Comparison of ENCODE assay signal across 8 mouse cellular contexts in the genomic region with DNA sequence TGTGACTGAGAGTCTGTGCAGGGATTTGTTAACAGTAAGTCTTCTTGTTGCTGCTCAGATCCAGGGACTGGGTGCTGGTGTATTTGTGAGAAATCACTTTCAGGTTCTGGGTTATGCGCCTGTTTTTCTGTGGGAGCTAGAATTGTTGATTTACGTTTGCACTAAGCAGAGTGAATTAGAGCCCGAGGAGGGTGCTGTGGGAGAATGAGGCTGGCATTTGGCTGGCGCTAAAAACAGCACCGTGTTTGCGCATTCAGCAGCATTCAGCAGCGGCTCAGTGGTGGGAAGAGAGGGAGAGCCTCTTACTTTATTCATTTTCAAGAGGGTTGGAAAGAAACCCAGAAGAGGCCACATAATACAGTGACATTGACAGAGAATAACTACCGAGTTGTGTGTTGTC. TPM values are rescaled to one million over a fixed set of nuclear protein-coding genes. Genes with fewer than 3 reads are reported as not detected.
DNase-seq lines count a peak whose midpoint lies in the region; ATAC-seq lines count a peak whose summit lies in the region.

No protein-coding gene starts in this region.

- H3K36me3 ChIP-seq in neural tube, embryonic 11.5 days (ENCODE audit: control insufficient read depth, insufficient read depth, low read length) = no peaks in the 10 kb centered on the region
- H3K36me3 ChIP-seq in heart, embryonic 14.5 days (ENCODE audit: control insufficient read depth, insufficient read depth, low read length) = no peaks in the 10 kb centered on the region
- peaks cover 7% of the 10 kb centered on the region for H3K36me3 ChIP-seq in limb, embryonic 13.5 days

- whole genome bisulfite sequencing in neural tube, embryonic 11.5 days = 25% methylated on average over 8 of the region's 8 CpGs
- WGBS in heart, embryonic 14.5 days = 20% methylated on average over 8 of the region's 8 CpGs
- WGBS in limb, embryonic 13.5 days = 30% methylated on average over 8 of the region's 8 CpGs

- H3K27me3 ChIP-seq in neural tube, embryonic 11.5 days (ENCODE audit: control insufficient read depth, insufficient read depth, low read length) = no peaks in the 10 kb centered on the region
- no peaks in the 10 kb centered on the region for H3K27me3 ChIP-seq in heart, embryonic 14.5 days (ENCODE audit: control insufficient read depth, insufficient read depth, low read length)
- H3K27me3 ChIP-seq in limb, embryonic 13.5 days = no peaks in the 10 kb centered on the region

- no peak for ATAC-seq in neural tube, embryonic 11.5 days (ENCODE audit: insufficient read depth, low FRiP score, low TSS enrichment)
- no peak for ATAC-seq in heart, embryonic 14.5 days (ENCODE audit: insufficient number of reproducible peaks, insufficient read depth, low FRiP score, low read depth)
- ATAC-seq in limb, embryonic 13.5 days (ENCODE audit: low FRiP score, low read depth) = no peak

- peaks cover 65% of the 10 kb centered on the region for H3K4me1 ChIP-seq in neural tube, embryonic 11.5 days (ENCODE audit: control insufficient read depth, insufficient read depth, low read length)
- peaks cover 45 to 93% of the 10 kb centered on the region in 2 experiments for H3K4me1 ChIP-seq in heart, embryonic 14.5 days (ENCODE audit: control insufficient read depth in 2 of 2, insufficient read depth in 2 of 2, low read length in 2 of 2)
- H3K4me1 ChIP-seq in limb, embryonic 13.5 days = peaks cover 91% of the 10 kb centered on the region

- DNase-seq in neural tube, embryonic 11.5 days (ENCODE audit: low spot score) = no peak
- DNase-seq in neural tube, embryonic 10.5 days (ENCODE audit: extremely low spot score, low spot score) = no peak
- DNase-seq in telencephalon, adult 2 months (ENCODE audit: low read depth, low spot score) = peak; percentile 83
- no peak for DNase-seq in spleen, postnatal 36 days (ENCODE audit: low spot score in 2 of 2)
- DNase-seq in spleen, adult 18-20 months = no peak
- DNase-seq in thymus, postnatal 14 days = no peak

- no peaks in the 10 kb centered on the region for H3K9me3 ChIP-seq in neural tube, embryonic 11.5 days (ENCODE audit: control insufficient read depth, low read length)
- no peaks in the 10 kb centered on the region for H3K9me3 ChIP-seq in heart, embryonic 14.5 days (ENCODE audit: control insufficient read depth, low read length)
- H3K9me3 ChIP-seq in limb, embryonic 13.5 days = no peaks in the 10 kb centered on the region

- H3K9ac ChIP-seq in neural tube, embryonic 11.5 days (ENCODE audit: low read length) = no peak overlapping the region; the same call in 1 of the 2 replicates
- peak overlapping the region; percentile 48 for H3K9ac ChIP-seq in heart, embryonic 14.5 days (ENCODE audit: low read length)
- H3K9ac ChIP-seq in limb, embryonic 13.5 days = no peak overlapping the region

- peak overlapping the region; percentile 19; the same call in 1 of the 2 replicates for H3K4me2 ChIP-seq in neural tube, embryonic 11.5 days (ENCODE audit: low read depth)
- peak overlapping the region; percentile 56 for H3K4me2 ChIP-seq in heart, embryonic 14.5 days (ENCODE audit: low read length)
- peak overlapping the region; percentile 23; the same call in 1 of the 2 replicates for H3K4me2 ChIP-seq in limb, embryonic 13.5 days (replicated peaks)

- no peak overlapping the region for H3K4me3 ChIP-seq in neural tube, embryonic 11.5 days (ENCODE audit: low read depth, low read length)
- H3K4me3 ChIP-seq in heart, embryonic 14.5 days (ENCODE audit: control insufficient read depth in 1 of 2, insufficient read depth in 1 of 2, low read depth in 1 of 2, low read length in 2 of 2) = no peak overlapping the region
- H3K4me3 ChIP-seq in limb, embryonic 13.5 days = no peak overlapping the region

- 0 out of 2 replicates have a peak overlapping the region, but pooled peaks have one; percentile 54 for H3K27ac ChIP-seq in neural tube, embryonic 11.5 days (ENCODE audit: low read depth, low read length)
- peak overlapping the region; percentile 77 to 78 for H3K27ac ChIP-seq in heart, embryonic 14.5 days (replicated peaks in 1 of 2; ENCODE audit: control insufficient read depth in 1 of 2, insufficient read depth in 1 of 2, low read depth in 2 of 2, low read length in 2 of 2)
- H3K27ac ChIP-seq in limb, embryonic 13.5 days = peak overlapping the region; percentile 29; the same call in 1 of the 2 replicates

RNA-seq across cellular contexts. Expression of gene Map4k4, which starts 42.2 kb away (rescaled TPM):
- polyA plus RNA-seq in neural tube, embryonic 11.5 days (2014; fragmentation: Nextera tagmentation; extraction: Ambion mirVana) = 39.4 and 41.0 TPM in 2 replicates
- polyA plus RNA-seq in heart, embryonic 14.5 days (2014; fragmentation: Nextera tagmentation; extraction: Ambion mirVana) = 28.9 and 34.5 TPM in 2 replicates
- polyA plus RNA-seq in limb, embryonic 13.5 days (2015; fragmentation: Nextera tagmentation; extraction: Ambion mirVana) = 49.3 and 54.9 TPM in 2 replicates
